Mouse (Mus musculus) forebrain, embryonic 16.5 days (tissue): ENCODE data around the gene Prmt7. TPM values are rescaled to one million over a fixed set of nuclear protein-coding genes. Genes with fewer than 3 reads are reported as not detected.
A peak's percentile ranks its signal among the peaks of the same experiment; 100 is the strongest.

Experiments
- ATAC-seq: fragments of 200-750 bp; cut with Nextera tagmentation; 2 replicates; pipeline ENCODE4 v1.8.0; 2017; ENCODE audit warnings: mild to moderate bottlenecking, moderate library complexity
- H3K27ac ChIP-seq: fragments of 300-500 bp; sonication (generic); 2 replicates; pipeline ENCODE4 v1.5.1; 2014; ENCODE audit warnings: low read length, control low read depth
- H3K27me3 ChIP-seq: fragments of 300-500 bp; sonication (generic); replicated peaks from 2 replicates; pipeline ENCODE4 v1.6.1; 2014; ENCODE audit warnings: low read length; ENCODE audit not compliant: control insufficient read depth, insufficient read depth
- H3K36me3 ChIP-seq: fragments of 300-500 bp; sonication (generic); 2 replicates; pipeline ENCODE4 v1.6.1; 2014; ENCODE audit not compliant: control insufficient read depth, insufficient read depth
- H3K4me1 ChIP-seq: fragments of 300-500 bp; sonication (generic); replicated peaks from 2 replicates; pipeline ENCODE4 v1.6.1; 2014; ENCODE audit warnings: low read length; ENCODE audit not compliant: control insufficient read depth, insufficient read depth
- H3K4me2 ChIP-seq: fragments of 300-500 bp; sonication (generic); 2 replicates; pipeline ENCODE4 v1.6.1; 2014; ENCODE audit warnings: mild to moderate bottlenecking, low read length, control low read depth
- H3K4me3 ChIP-seq: fragments of 300-500 bp; sonication (generic); replicated peaks from 2 replicates; pipeline ENCODE4 v1.5.1; 2014; ENCODE audit warnings: mild to moderate bottlenecking, low read length, control low read depth
- H3K9ac ChIP-seq: fragments of 300-500 bp; sonication (generic); replicated peaks from 2 replicates; pipeline ENCODE4 v1.6.1; 2014; ENCODE audit warnings: low read depth, low read length, control low read depth
- H3K9me3 ChIP-seq: fragments of 300-500 bp; sonication (generic); 2 replicates; pipeline ENCODE4 v1.6.1; 2016; ENCODE audit warnings: low read length; ENCODE audit not compliant: control insufficient read depth
- WGBS: fragments of 180-500 bp; shearing (Covaris S2); extraction: QIAGEN DNeasy Blood & Tissue Kit; methylation state at CpG from one replicate; pipeline ENCODE4 v1.1.7; 2014; 5-methylcytosine and 5-hydroxymethylcytosine counted together
- polyA plus RNA-seq: library from polyadenylated mRNA; unstranded; fragments of >200 nt; fragmentation: Nextera tagmentation; extraction: Ambion mirVana; gene quantifications from 2 replicates; pipeline ENCODE4 v1.2.1, GENCODE M21; 2015

The Prmt7 gene
- polyA plus RNA-seq: 53.0 and 55.3 TPM in 2 replicates

- Histone ChIP-seq H3K4me1 (peaks cover 17% of the 10 kb centered on the region), H3K4me2 (peak within 1 kb of the TSS; percentile 85), H3K27ac (peak within 1 kb of the TSS; percentile 93), H3K27me3 (no peaks in the 10 kb centered on the region), H3K4me3 (peak within 1 kb of the TSS; percentile 94), H3K9ac (peak within 1 kb of the TSS; percentile 96), H3K36me3 (peaks cover 4% of the 10 kb centered on the region; the same call in 1 of the 2 replicates), H3K9me3 (no peaks in the 10 kb centered on the region)
- ATAC-seq: peak; percentile 99
- WGBS: under 1% methylated on average over 52 of the region's 52 CpGs
These were observed at the start of gene Prmt7, which contains the start of gene Slc7a6os for GRCm38 (mm10) chr8:106210821-106211345. TSS of gene Prmt7 (plus strand) at chr8:106210936. TSS of gene Slc7a6os (minus strand) at chr8:106210935.

GRCm38 (mm10) chr8:106163251-106163650 is 47.5 kb upstream of the Prmt7 start:
- WGBS: 93% methylated on average over 9 of the region's 9 CpGs
- no peak overlapping the region for H3K9ac ChIP-seq
- H3K27me3 ChIP-seq: no peaks in the 10 kb centered on the region
- H3K4me2 ChIP-seq: no peak overlapping the region
- H3K4me1 ChIP-seq: peaks cover 3% of the 10 kb centered on the region; the same call in 1 of the 2 replicates
- no peak overlapping the region for H3K4me3 ChIP-seq
- H3K9me3 ChIP-seq: no peaks in the 10 kb centered on the region
- H3K36me3 ChIP-seq: peaks cover 9% of the 10 kb centered on the region; the same call in 1 of the 2 replicates
- H3K27ac ChIP-seq: no peak overlapping the region
- no peak for ATAC-seq

DNA sequence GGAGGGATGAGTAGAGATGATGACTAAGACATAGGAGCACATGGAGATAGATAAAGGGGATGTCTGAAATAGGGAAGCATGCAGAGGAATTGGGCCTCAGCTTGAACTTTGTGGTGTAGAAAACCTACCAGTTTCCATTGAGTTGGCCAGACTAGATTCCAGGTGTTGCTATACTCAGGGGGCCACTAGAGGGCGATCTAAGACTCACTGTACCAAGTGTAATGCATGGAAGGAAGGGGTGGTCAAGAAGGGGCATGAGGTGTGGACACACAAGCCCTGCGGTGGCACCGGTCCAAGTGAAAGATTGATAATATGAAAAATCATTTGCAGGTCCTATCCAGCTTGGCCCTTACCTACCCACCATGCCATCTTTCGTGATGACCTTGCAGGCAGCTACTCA is 45.3 kb upstream of the Prmt7 start:
- peaks cover 9% of the 10 kb centered on the region; the same call in 1 of the 2 replicates for H3K36me3 ChIP-seq
- no peak overlapping the region for H3K9ac ChIP-seq
- no peaks in the 10 kb centered on the region for H3K27me3 ChIP-seq
- no peaks in the 10 kb centered on the region for H3K9me3 ChIP-seq
- ATAC-seq: no peak
- 50% methylated on average over 4 of the region's 4 CpGs for WGBS
- H3K4me1 ChIP-seq: peaks cover 13% of the 10 kb centered on the region
- H3K4me3 ChIP-seq: no peak overlapping the region
- H3K27ac ChIP-seq: no peak overlapping the region
- no peak overlapping the region for H3K4me2 ChIP-seq

- no peaks in the 10 kb centered on the region for H3K27me3 ChIP-seq
- peak within 1 kb of the TSS; percentile 74 for H3K4me2 ChIP-seq
- no peaks in the 10 kb centered on the region; the same call in 1 of the 2 replicates for H3K36me3 ChIP-seq
- WGBS: 0% methylated on average over 54 of the region's 59 CpGs
- ATAC-seq: peak; percentile 93
- H3K9ac ChIP-seq: peak within 1 kb of the TSS; percentile 95
- no peaks in the 10 kb centered on the region for H3K9me3 ChIP-seq
- H3K27ac ChIP-seq: peak within 1 kb of the TSS; percentile 92
- H3K4me1 ChIP-seq: peaks cover 13% of the 10 kb centered on the region
- peak within 1 kb of the TSS; percentile 87 for H3K4me3 ChIP-seq
These were observed 42.2 kb upstream of the Prmt7 start, which contains the start of gene Slc7a6 for GRCm38 (mm10) chr8:106168356-106169016. TSS of gene Slc7a6 (plus strand) at chr8:106168857.

DNA sequence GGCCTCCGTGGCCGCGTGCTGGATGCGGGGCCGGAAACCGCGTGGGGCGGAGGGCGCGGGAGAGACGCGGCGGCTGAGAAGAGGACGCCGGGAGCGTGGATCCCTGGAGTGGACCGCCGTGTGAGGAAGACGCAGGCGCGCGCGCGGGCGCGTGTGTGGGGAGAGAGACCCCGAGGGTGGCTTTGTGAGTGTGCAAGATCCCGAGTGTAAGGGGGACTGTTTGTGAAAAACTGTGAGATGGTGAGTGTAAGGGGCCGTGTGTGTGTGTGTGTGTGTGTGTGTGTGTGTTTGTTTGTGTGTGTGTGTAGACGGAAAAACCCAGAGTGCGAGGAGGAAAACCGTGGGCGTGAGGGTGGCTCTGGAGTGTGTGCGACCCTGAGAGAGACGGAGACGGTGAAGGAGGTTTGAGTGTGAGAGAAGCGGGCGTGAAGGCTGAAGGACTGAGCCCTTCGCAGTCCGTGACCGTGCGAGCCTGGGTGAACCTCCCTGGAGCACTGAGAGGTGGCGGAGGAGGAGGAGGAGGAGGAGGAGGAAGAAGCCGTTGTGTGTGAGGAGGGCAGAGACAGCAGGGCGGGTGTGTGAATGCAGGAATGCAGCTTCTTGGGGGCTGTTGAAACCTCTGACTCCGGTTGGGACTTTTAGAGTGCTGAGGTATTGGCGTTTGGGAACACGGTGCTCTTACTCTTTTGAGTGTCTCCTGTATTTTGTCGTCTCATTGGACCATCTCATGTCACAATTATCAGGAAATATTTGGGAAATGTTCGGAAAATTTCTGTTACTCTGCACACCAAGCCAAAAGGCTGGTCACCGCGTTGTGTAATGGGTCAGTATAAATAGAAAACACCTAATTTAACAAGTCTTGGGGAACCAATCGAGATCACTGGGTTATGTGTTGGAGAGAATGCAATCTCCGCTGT is 41.5 kb upstream of the Prmt7 start:
- H3K4me3 ChIP-seq: peak overlapping the region; percentile 87
- H3K4me2 ChIP-seq: peak overlapping the region; percentile 74
- H3K9ac ChIP-seq: peak overlapping the region; percentile 95
- ATAC-seq: peak; percentile 85
- under 1% methylated on average over 54 of the region's 54 CpGs for WGBS
- no peaks in the 10 kb centered on the region for H3K9me3 ChIP-seq
- no peaks in the 10 kb centered on the region for H3K36me3 ChIP-seq
- peaks cover 13% of the 10 kb centered on the region for H3K4me1 ChIP-seq
- peak overlapping the region; percentile 92 for H3K27ac ChIP-seq
- no peaks in the 10 kb centered on the region for H3K27me3 ChIP-seq

GRCm38 (mm10) chr8:106169934-106170480 is 40.7 kb upstream of the Prmt7 start:
- Histone ChIP-seq H3K4me1 (peaks cover 13% of the 10 kb centered on the region), H3K36me3 (no peaks in the 10 kb centered on the region), H3K4me2 (peak overlapping the region; percentile 74), H3K9ac (peak overlapping the region; percentile 95), H3K4me3 (peak overlapping the region; percentile 87), H3K9me3 (no peaks in the 10 kb centered on the region), H3K27ac (no peak overlapping the region), H3K27me3 (no peaks in the 10 kb centered on the region)
- ATAC-seq: no peak
- 33% methylated on average over 6 of the region's 6 CpGs for whole genome bisulfite sequencing

- H3K9ac ChIP-seq: no peak overlapping the region
- no peak overlapping the region for H3K27ac ChIP-seq
- peaks cover 17% of the 10 kb centered on the region for H3K4me1 ChIP-seq
- no peaks in the 10 kb centered on the region for H3K27me3 ChIP-seq
- no peak for ATAC-seq
- H3K4me2 ChIP-seq: no peak overlapping the region
- no peaks in the 10 kb centered on the region for H3K36me3 ChIP-seq
- 96% methylated on average over 3 of the region's 3 CpGs for WGBS
- H3K4me3 ChIP-seq: no peak overlapping the region
- no peaks in the 10 kb centered on the region for H3K9me3 ChIP-seq
These were observed 37.2 kb upstream of the Prmt7 start for GRCm38 (mm10) chr8:106173566-106173965.

DNA sequence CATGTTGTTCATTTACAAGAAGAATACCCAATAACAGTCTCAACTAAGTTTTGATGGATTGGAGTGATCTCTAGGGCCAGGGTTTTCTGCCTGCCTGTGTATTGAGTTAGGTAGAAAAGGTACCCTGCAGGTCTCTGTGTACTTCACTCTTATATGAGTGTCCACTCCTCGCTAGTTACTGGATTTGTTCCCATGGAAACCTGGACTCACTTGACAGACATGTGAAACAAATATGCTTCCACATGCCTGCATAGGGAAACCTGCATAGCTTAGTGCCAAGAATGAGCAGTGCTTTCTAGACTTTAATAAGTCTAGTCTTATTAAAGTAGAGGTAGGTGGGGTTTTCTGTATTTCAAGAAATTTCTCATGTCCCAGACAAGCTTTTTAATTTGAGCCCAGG is 33.8 kb upstream of the Prmt7 start:
- WGBS: 7% methylated on average over 1 of the region's 1 CpGs
- ATAC-seq: no peak
- Histone ChIP-seq H3K9ac (no peak overlapping the region), H3K36me3 (no peaks in the 10 kb centered on the region), H3K4me3 (no peak overlapping the region), H3K27me3 (no peaks in the 10 kb centered on the region), H3K4me1 (peaks cover 7% of the 10 kb centered on the region), H3K27ac (no peak overlapping the region), H3K9me3 (no peaks in the 10 kb centered on the region), H3K4me2 (no peak overlapping the region)

- whole genome bisulfite sequencing: 78% methylated on average over 1 of the region's 1 CpGs
- Histone ChIP-seq H3K36me3 (no peaks in the 10 kb centered on the region), H3K27ac (no peak overlapping the region), H3K9me3 (no peaks in the 10 kb centered on the region), H3K27me3 (no peaks in the 10 kb centered on the region), H3K4me3 (no peak overlapping the region), H3K9ac (no peak overlapping the region), H3K4me2 (no peak overlapping the region), H3K4me1 (peaks cover 7% of the 10 kb centered on the region)
- ATAC-seq: no peak
These were observed 33.1 kb upstream of the Prmt7 start for GRCm38 (mm10) chr8:106177594-106177993.
